Mouse (Mus musculus) heart, embryonic 14.5 days (tissue): ENCODE data around the gene Gm29609. TPM values are rescaled to one million over a fixed set of nuclear protein-coding genes. Genes with fewer than 3 reads are reported as not detected.

Source experiments
- ATAC-seq: fragments of 200-750 bp; cut with Nextera tagmentation; 2 replicates; pipeline ENCODE4 v1.8.0; 2017; ENCODE audit warnings: low read depth, moderate TSS enrichment; ENCODE audit not compliant: insufficient number of reproducible peaks, insufficient read depth, low FRiP score
- H3K27ac ChIP-seq, 2 experiments: fragments of 200-500 bp in 1 of 2; fragments of 300-500 bp in 1 of 2; sonication (generic) in 1 of 2; replicated peaks in 1 of 2; 2 replicates each; pipeline ENCODE4 v1.5.1; 2012 to 2014; ENCODE audit warnings: low read depth in 2 of 2, low read length in 2 of 2, control low read depth in 1 of 2, mild to moderate bottlenecking in 1 of 2, mixed read lengths in 1 of 2; ENCODE audit not compliant: control insufficient read depth in 1 of 2, insufficient read depth in 1 of 2
- H3K27me3 ChIP-seq: fragments of 300-500 bp; sonication (generic); 2 replicates; pipeline ENCODE4 v1.6.1; 2014; ENCODE audit warnings: mild to moderate bottlenecking, low read length, control low read depth; ENCODE audit not compliant: control insufficient read depth, insufficient read depth
- H3K36me3 ChIP-seq: fragments of 300-500 bp; sonication (generic); 2 replicates; pipeline ENCODE4 v1.6.1; 2014; ENCODE audit warnings: mild to moderate bottlenecking, control low read depth, low read length, mixed read lengths; ENCODE audit not compliant: control insufficient read depth, insufficient read depth
- H3K4me1 ChIP-seq, 2 experiments: fragments of 200-500 bp in 1 of 2; fragments of 300-500 bp in 1 of 2; sonication (generic) in 1 of 2; 2 replicates each; pipeline ENCODE4 v1.6.1; 2012 to 2014; ENCODE audit warnings: low read length in 2 of 2, control low read depth in 1 of 2, mixed read lengths in 1 of 2; ENCODE audit not compliant: control insufficient read depth in 2 of 2, insufficient read depth in 2 of 2
- H3K4me2 ChIP-seq: fragments of 300-500 bp; sonication (generic); 2 replicates; pipeline ENCODE4 v1.6.1; 2014; ENCODE audit warnings: mild to moderate bottlenecking, low read length
- H3K4me3 ChIP-seq, 2 experiments: fragments of 200-500 bp in 1 of 2; fragments of 300-500 bp in 1 of 2; sonication (generic) in 1 of 2; 2 replicates each; pipeline ENCODE4 v1.5.1; 2012 to 2014; ENCODE audit warnings: low read length in 2 of 2, mild to moderate bottlenecking in 2 of 2, control low read depth in 1 of 2, low read depth in 1 of 2, moderate library complexity in 1 of 2; ENCODE audit not compliant: control insufficient read depth in 1 of 2, insufficient read depth in 1 of 2
- H3K9ac ChIP-seq: fragments of 300-500 bp; sonication (generic); 2 replicates; pipeline ENCODE4 v1.6.1; 2014; ENCODE audit warnings: mild to moderate bottlenecking, low read length
- H3K9me3 ChIP-seq: fragments of 300-500 bp; sonication (generic); 2 replicates; pipeline ENCODE4 v1.6.1; 2016; ENCODE audit warnings: low read length, control low read depth; ENCODE audit not compliant: control insufficient read depth
- WGBS: fragments of 180-500 bp; shearing (Covaris S2); extraction: QIAGEN DNeasy Blood & Tissue Kit; methylation state at CpG from one replicate; pipeline ENCODE4 v1.1.7; 2014; 5-methylcytosine and 5-hydroxymethylcytosine counted together
- polyA plus RNA-seq: library from polyadenylated mRNA; unstranded; fragments of >200 nt; fragmentation: Nextera tagmentation; extraction: Ambion mirVana; gene quantifications from 2 replicates; pipeline ENCODE4 v1.2.1, GENCODE M21; 2014

Gm29609 gene
- polyA plus RNA-seq, 1 experiment from 2014 or later: 1.1 TPM

DNA sequence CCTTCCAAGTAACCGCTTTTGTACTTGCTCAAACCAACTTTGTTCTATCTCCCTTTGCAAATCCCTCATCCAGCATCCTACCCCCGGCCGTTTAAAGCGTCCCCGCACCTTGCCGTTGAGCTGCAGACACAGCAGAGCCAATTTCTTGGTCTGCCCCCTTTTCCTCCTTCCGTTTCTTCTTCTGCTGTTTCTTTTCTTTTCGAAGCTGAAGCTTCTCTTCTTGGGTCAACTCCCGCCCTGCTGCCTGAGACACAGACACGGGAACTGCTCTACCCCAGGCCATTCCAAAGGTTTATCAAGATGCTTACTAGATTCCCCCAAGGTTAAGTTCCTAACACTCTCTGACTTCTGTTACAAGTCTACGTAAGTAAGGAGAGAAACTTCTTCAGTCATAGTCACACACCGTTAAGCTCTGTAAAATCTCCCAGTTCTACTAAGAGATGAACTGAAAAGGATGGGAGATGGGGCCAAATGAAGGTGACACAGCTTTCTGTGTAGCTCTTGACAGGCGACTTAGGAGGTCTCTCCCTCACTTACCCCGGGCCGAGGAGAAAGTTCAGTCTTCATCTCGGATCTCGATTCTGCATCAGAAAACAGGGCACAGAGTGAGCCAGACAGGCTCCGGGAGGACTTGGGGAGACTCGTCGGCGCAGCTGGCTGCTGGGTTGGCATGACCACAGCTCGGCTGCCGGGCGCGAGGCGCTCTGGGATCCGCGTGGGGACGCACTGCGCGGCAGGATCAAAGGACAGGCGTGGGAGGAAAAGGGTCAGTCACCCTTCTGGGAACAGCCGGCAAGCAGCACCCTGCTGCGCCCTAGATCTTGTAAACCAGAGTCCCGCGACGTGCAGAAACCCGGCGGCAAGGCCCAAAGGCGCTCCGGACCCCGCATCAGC, 12.6 kb upstream of the Gm29609 start:
- H3K4me3 ChIP-seq: peak overlapping the region; percentile 71 to 98
- no peaks in the 10 kb centered on the region for H3K27me3 ChIP-seq
- peaks cover 4 to 19% of the 10 kb centered on the region in 2 experiments; a peak in 3 of 4 replicates for H3K4me1 ChIP-seq
- H3K4me2 ChIP-seq: peak overlapping the region; percentile 82
- H3K9me3 ChIP-seq: no peaks in the 10 kb centered on the region
- peak; percentile 56 for ATAC-seq
- 12% methylated on average over 42 of the region's 42 CpGs for WGBS
- peak overlapping the region; percentile 90 for H3K9ac ChIP-seq
- H3K27ac ChIP-seq: peak overlapping the region; percentile 85 to 87
- H3K36me3 ChIP-seq: peaks cover 75% of the 10 kb centered on the region

DNA sequence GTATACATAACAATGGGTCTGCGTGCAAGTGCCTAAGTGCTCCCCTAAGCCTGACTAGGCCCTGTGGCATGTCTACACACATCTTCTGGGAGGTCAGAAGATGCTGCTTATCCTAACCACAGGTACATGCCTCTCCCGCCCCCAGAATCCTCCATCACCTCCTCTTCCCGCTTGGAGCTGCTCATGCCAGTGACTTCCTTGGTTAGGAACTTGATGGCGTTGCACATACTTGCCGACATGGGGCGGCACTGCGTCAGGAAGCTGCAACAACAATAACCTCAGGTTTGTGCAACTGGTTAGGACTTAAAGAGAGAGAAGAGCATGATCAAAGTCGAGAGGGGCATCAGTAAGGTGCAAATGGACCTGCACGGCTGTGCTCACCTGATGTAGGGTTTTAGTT, 10.5 kb upstream of the Gm29609 start:
- H3K4me2 ChIP-seq: no peak overlapping the region
- WGBS: 86% methylated on average over 9 of the region's 9 CpGs
- H3K27ac ChIP-seq: no peak overlapping the region
- H3K27me3 ChIP-seq: no peaks in the 10 kb centered on the region
- no peaks in the 10 kb centered on the region for H3K9me3 ChIP-seq
- no peak overlapping the region for H3K4me3 ChIP-seq
- no peak for ATAC-seq
- H3K9ac ChIP-seq: no peak overlapping the region
- H3K36me3 ChIP-seq: peaks cover 63% of the 10 kb centered on the region
- H3K4me1 ChIP-seq: peaks cover 4 to 19% of the 10 kb centered on the region in 2 experiments; a peak in 3 of 4 replicates

DNA sequence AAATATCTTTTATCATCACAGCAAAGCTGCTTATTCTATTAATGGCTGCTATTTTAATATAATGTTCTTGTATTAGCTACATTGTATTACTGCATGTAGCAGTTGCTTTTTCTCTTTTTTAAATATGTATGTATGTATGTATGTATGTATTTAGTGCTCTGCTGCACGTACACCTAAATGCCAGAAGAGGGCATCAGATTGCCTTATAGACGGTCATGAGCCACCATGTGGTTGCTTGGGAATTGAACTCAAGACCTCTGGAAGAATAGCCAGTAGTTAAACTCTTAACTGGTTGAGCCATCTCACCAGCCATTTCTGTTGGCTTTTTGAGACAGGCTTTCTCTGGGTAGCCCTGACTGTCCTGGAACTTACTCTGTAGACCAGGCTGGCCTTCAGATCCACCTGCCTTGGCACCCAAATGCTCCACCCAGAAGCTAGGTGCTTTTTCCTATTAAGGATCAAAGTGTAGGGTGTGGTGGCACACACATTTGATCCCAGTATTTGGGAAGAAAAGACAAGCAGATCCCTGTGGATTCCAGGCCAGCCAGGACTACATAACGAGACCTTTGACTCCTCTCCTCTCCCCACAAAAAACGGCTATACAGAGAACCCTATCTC, 8.6 kb upstream of the Gm29609 start:
- Histone ChIP-seq H3K9ac (no peak overlapping the region), H3K9me3 (no peaks in the 10 kb centered on the region), H3K27me3 (no peaks in the 10 kb centered on the region), H3K4me2 (no peak overlapping the region), H3K4me3 (no peak overlapping the region), H3K4me1 (peaks cover 4 to 11% of the 10 kb centered on the region in 2 experiments; a peak in 3 of 4 replicates), H3K36me3 (peaks cover 50% of the 10 kb centered on the region), H3K27ac (no peak overlapping the region)
- WGBS: 76% methylated on average over 4 of the region's 4 CpGs
- ATAC-seq: no peak

DNA sequence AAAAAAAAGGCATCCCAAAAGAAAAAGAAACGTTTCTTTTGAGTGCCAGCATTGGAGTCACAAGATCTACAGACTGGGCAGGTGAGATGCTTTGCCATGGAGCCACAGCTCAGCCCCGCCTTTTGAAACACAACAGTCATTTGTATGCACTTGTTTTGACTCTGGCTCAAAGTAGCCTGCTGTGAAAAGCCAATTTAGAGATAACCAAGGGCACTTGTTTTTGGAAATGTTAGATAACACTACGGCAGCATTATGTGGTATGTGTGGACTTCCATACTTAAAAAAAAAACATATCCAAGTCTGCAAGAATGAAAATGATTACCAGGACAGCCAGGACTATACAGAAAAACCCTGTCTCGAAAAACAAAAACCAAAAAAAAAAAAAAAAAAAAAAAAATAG, 4.0 kb upstream of the Gm29609 start:
- H3K27me3 ChIP-seq: no peaks in the 10 kb centered on the region
- no peaks in the 10 kb centered on the region for H3K9me3 ChIP-seq
- H3K4me1 ChIP-seq: peaks cover 0 to 7% of the 10 kb centered on the region in 2 experiments; a peak in 2 of 4 replicates
- 37% methylated on average over 4 of the region's 4 CpGs for whole genome bisulfite sequencing
- no peak overlapping the region for H3K4me3 ChIP-seq
- peaks cover 23% of the 10 kb centered on the region for H3K36me3 ChIP-seq
- no peak overlapping the region for H3K4me2 ChIP-seq
- H3K9ac ChIP-seq: no peak overlapping the region
- H3K27ac ChIP-seq: no peak overlapping the region
- ATAC-seq: no peak

DNA sequence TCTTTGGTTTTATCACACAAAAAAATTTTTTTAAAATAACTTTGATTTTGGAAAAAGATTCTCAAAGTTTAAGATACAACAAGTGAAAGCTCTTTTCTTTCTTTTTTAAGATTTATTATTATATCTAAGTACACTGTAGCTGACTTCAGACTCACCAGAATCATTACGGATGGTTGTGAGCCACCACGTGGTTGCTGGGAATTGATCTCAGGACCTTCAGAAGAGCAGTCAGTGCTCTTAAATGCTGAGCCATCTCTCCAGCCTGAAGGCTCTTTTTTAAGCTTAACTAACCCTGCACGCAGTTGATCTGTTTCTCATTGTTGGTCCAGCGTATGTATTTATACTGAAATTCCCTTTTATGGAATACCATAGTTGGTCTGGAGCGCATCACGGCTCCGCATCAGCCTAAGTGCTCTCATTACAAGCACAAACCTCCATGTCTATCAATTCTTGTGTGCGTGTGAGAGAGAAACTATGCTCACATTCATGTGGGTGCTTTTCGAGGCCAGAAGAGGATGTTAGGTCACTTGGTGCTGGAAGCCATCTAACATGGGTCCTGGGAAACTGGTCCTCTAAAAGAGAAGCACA, 1.6 kb upstream of the Gm29609 start:
- Histone ChIP-seq H3K4me1 (peaks cover 0 to 8% of the 10 kb centered on the region in 2 experiments; a peak in 2 of 4 replicates), H3K27me3 (no peaks in the 10 kb centered on the region), H3K4me3 (peak overlapping the region in 1 of 2 experiments; percentile 82; a peak in 1 of 4 replicates), H3K9me3 (no peaks in the 10 kb centered on the region), H3K27ac (no peak overlapping the region; a peak in 1 of 4 replicates), H3K9ac (no peak overlapping the region), H3K36me3 (no peaks in the 10 kb centered on the region), H3K4me2 (0 out of 2 replicates have a peak overlapping the region, but pooled peaks have one; percentile 67)
- ATAC-seq: no peak
- WGBS: 88% methylated on average over 9 of the region's 9 CpGs

DNA sequence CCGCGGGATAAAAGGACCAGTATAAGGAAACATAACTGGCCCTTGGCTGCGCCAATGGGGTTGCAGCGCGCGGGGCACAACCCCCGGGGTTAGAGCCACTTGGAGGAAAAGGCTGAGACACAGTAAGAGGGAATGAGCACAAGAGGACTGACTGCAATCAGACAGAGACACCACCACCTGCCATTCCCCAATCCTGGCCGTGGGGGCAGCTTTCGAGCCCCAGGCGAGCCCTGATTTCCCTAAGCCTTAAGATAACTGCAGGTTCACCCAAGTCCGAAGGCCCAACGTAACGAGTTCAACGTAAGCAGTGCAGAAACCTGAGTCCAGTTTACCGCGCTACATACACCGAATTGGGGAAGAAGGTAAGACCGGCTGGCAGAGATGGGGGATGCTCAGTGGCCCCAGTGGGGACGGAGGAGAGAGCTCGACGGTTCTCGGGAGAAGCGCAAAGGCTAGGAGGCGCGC, 378 bp downstream of the Gm29609 start:
- Histone ChIP-seq H3K9ac (peak overlapping the region; percentile 79), H3K4me2 (peak overlapping the region; percentile 97), H3K4me3 (peak overlapping the region; percentile 74 to 82), H3K27ac (peak overlapping the region; percentile 93 to 98), H3K27me3 (no peaks in the 10 kb centered on the region), H3K4me1 (peaks cover 0 to 8% of the 10 kb centered on the region in 2 experiments; a peak in 2 of 4 replicates), H3K9me3 (no peaks in the 10 kb centered on the region), H3K36me3 (peaks cover 2% of the 10 kb centered on the region)
- peak; percentile 34; the same call in 1 of the 2 replicates for ATAC-seq
- WGBS: under 1% methylated on average over 25 of the region's 25 CpGs

DNA sequence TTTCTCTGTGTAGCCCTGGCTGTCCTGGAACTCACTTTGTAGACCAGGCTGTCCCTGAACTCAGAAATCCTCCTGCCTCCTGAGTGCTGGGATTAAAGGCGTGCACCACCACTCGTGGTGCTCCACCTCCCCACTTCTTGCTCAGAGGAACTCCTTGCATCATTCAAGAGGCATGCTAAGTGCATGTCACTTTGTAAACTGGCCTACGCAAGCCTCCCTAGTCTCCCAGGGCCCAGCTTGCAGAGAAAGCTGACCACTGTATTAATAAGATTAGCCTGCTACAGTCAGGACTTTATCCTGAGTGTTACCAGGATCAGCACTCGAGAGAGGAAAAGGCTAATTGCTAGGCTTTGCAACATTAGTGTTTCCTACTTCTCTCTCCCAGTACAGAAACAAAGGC, 11.1 kb downstream of the Gm29609 start:
- no peak overlapping the region for H3K4me2 ChIP-seq
- peaks cover 99% of the 10 kb centered on the region for H3K36me3 ChIP-seq
- no peaks in the 10 kb centered on the region for H3K4me1 ChIP-seq
- H3K9me3 ChIP-seq: no peaks in the 10 kb centered on the region
- H3K9ac ChIP-seq: no peak overlapping the region
- no peak overlapping the region for H3K27ac ChIP-seq
- H3K27me3 ChIP-seq: no peaks in the 10 kb centered on the region
- no peak for ATAC-seq
- H3K4me3 ChIP-seq: no peak overlapping the region
- 62% methylated on average over 4 of the region's 4 CpGs for WGBS
